Mouse (Mus musculus): ENCODE measurements at regions not wholly inside any gene's neighbourhood (a gene's known extent, or its start where the extent isn't known, plus 50 kb on each side); places are given as distances from the start of the nearest gene placed in this dataset.
A peak's percentile ranks its signal among the peaks of the same experiment; 100 is the strongest.

GRCm38 (mm10) chr14:62001481-62001949 is 290.9 kb upstream of the Rnaseh2b start:
- no peak for DNase-seq (ENCODE audit: low spot score in 2 of 2)

- no peak for DNase-seq (ENCODE audit: low spot score in 2 of 2)
Measured at GRCm38 (mm10) chr14:62002131-62002530, 290.3 kb upstream of the Rnaseh2b start.

DNA sequence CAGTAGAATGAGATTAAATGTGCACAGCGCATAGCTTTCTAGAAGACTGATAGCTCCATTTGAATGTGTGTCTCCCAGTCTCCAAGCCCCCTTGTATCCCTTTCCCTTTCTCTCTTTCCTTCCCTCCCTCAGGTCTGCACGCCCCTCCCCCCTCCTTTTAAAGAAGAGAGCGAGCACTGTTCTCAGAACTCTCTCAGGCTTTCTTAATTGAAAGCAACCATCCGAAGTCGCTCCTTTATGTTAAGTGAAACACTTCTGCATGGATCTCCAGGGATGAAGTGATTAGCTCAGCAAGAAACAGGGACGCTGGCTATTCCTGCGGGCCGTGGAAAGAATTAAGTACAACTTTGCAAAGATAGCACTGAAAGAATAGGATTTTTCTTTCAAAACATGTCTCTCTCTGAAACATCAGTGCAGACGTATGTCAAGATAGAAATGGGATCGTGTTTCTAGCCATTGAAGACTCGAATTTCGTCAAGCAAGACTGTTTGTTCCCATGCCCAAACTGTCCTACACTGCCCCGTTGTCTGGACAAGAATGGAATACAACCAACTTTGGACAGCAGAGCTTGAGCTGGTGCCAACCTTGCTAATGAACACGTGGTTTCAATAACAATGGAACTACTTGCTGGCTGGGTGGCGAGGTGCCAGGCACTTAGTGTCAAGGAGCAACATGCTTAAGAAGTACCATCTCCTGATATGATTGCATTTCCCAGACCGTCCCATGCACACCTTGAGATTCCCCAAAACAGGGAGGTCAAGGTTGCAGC is 289.2 kb upstream of the Rnaseh2b start:
- DNase-seq (ENCODE audit: low spot score in 2 of 2): peak in 1 of 2 experiments; percentile 18

DNA sequence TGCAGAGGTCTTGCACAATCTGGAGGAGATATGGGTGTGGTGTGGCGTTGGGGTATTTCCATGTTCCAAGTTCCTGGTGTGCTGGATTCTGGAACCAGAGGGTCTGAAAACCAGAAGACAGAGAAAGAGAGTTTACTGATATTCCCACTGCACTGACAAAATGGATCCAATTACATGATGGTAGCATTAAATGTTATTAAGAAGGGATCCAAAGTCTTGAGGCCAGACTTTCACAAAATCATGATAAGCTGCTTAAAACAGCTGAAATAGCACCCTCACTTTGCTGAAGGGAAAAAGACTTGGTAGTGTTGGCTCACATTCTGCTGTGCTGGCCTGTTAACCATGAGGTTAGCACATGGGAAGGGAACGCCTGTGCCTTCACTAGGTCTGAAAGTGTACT is 288.6 kb upstream of the Rnaseh2b start:
- DNase-seq (ENCODE audit: low spot score in 2 of 2): no peak

GRCm38 (mm10) chr14:62008707-62009106 is 283.7 kb upstream of the Rnaseh2b start:
- DNase-seq (ENCODE audit: low spot score in 2 of 2): no peak

- no peak for DNase-seq (ENCODE audit: low spot score in 2 of 2)
Measured at GRCm38 (mm10) chr14:62018804-62019203, 273.6 kb upstream of the Rnaseh2b start.

- DNase-seq (ENCODE audit: low spot score in 2 of 2): no peak
Measured at GRCm38 (mm10) chr14:62020996-62021395, 271.4 kb upstream of the Rnaseh2b start.

DNA sequence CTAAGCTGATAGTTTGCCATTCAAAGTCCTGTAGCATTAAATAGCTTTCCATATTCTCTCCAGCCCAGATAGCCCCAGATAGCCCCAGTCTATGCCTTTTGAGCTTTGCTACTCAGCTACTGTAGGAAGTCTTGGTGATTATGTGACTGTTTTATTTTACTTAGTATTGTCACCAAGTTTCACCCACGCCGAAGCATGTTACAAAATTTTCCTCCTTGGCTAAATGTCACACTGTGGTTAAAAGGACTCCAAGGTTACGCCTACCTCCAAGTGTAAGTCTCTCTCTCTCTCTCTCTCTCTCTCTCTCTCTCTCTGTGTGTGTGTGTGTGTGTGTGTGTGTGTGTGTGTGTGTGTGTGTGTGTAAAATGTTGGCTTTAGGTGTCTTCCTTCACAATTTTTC is 270.2 kb upstream of the Rnaseh2b start:
- DNase-seq (ENCODE audit: low spot score in 2 of 2): no peak

DNA sequence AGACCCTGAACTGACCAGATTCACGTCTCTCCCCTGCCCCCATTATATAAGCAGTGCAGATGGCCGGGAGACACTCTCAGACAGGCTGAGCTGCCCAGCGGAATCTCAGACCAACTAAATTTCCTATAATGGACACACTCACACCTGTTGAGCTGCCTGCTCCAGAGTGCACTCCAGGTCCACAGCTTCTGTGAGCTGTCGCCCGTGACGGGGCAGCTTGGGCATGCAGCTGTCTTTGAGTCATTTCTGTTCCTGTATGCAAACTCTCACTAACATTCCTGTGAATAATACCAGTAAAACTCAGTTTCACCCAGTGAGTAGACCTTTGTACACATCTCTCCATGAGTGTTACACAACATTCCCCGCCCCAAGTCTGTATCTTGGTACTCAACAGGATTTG is 269.4 kb upstream of the Rnaseh2b start:
- DNase-seq (ENCODE audit: low spot score in 2 of 2): no peak

GRCm38 (mm10) chr14:62027751-62028279 is 264.6 kb upstream of the Rnaseh2b start:
- DNase-seq (ENCODE audit: low spot score in 2 of 2): no peak

DNA sequence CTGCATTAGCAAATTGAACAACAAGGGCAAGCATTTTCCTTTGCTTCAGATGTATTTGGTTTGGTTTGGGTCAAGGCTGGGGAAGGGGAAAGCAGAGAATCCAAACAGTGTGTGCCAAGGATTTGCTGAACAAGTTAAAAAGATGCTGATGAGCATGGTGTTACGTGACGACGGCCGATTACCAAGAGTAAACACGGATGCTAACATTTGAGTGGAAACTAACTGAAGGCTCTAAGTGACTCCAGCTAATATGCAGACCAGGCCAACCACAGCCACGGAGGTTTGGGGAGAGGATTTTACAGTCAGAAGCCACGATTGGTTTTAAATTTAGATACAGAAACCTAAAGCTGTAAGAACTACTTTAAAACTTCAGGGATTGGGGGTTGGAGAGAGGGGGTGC is 262.3 kb upstream of the Rnaseh2b start:
- no peak for DNase-seq (ENCODE audit: low spot score in 2 of 2)

DNA sequence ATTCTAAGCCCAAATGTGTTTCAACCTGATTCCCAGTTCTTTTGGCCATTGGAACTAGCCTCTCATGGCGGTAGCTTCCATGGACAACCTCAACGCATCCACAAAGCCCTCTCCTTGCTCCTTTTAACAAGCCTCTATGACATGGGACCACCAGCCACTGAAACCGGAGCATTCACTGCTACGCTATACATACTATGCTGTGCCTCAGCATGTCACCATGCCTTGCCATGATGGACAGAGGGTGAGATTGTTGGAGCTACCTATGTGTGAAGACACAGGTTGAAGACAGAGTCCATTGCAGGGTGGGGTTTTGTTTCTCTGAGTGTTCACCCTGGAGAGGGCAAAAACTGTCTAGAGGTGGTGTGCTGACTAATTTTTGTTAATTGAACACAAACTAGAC is 258.7 kb upstream of the Rnaseh2b start:
- no peak for DNase-seq (ENCODE audit: low spot score in 2 of 2)

- peak in 1 of 2 experiments; percentile 18 for DNase-seq (ENCODE audit: low spot score in 2 of 2)
Measured at GRCm38 (mm10) chr14:62034664-62035063, 257.7 kb upstream of the Rnaseh2b start.

- no peak for DNase-seq (ENCODE audit: low spot score in 2 of 2)
Measured at GRCm38 (mm10) chr14:62035416-62035815, 257.0 kb upstream of the Rnaseh2b start.

DNA sequence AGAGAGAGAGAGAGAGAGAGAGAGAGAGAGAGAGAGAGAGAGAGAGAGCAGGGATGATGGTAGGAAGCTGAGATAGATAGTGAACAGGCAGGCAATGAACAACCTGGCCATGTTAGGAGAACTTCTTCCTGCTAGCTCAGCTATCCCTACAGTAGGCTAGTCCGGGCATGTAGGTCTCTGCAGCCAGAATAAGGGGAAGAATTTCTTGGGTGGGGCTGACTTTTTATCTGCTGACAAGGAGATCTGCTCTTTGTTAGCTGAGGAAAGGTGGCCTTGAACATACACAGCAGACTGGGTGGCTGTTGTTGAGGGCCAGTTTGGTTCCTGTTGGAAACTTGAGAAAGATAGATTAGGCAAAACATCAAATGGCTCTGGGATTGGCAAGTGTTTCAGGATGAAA is 254.9 kb upstream of the Rnaseh2b start:
- DNase-seq (ENCODE audit: low spot score in 2 of 2): no peak

DNA sequence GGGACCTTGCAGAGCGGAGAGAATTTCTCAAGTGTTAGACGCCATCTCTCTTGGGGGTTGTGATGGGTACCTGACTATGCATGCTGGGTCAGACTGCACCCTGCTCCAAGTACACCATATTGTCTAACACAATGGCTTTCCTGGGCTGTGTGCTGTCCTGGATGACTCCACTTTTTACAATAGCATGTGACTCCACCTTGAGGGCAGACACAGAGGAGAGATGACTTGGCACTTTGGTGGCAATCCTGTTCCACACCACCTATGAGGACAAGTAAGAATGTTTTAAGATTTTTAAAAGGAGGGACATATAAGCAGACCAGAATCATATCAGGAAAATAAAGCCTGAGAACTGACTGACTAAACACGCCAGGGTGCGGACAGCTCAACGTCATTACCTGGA is 254.5 kb upstream of the Rnaseh2b start:
- no peak for DNase-seq (ENCODE audit: low spot score in 2 of 2)

GRCm38 (mm10) chr14:62042305-62043116 is 249.9 kb upstream of the Rnaseh2b start:
- DNase-seq (ENCODE audit: low spot score in 2 of 2): peak; percentile 27 to 53

DNA sequence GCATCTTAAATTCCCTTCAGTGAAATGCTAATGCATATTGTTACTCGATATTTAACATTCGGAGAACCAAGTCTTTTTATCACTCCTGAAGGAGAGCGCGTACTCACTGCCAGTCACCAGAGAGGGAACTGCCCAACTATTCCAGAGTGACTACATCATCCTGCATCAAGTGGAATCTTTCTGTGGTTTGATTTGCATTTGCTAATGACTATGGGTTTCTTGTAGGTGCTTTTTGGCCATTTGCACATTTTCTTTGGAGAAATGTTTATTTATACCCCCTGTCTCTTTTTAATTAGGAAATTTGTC is 249.3 kb upstream of the Rnaseh2b start:
- DNase-seq (ENCODE audit: low spot score in 2 of 2): no peak

DNA sequence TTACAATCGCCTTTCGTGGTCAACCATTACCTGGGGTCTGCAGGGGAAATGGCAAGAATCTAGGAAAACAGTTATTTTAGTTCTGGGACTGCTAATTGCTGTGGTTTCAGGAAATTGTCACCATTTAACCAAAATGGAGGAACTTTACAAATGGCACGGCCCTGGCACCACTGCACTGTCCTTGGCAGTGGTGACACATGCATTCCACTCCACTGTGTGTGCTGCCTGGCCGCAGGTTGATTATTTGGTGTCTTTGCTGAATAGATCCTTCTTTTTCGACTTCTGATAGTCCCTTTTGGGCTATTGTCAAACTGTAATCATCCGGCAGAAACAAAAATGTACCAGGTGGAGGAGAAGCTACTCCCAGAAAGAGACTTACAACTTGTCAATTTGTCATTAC is 241.4 kb upstream of the Rnaseh2b start:
- DNase-seq (ENCODE audit: low spot score in 2 of 2): no peak

DNA sequence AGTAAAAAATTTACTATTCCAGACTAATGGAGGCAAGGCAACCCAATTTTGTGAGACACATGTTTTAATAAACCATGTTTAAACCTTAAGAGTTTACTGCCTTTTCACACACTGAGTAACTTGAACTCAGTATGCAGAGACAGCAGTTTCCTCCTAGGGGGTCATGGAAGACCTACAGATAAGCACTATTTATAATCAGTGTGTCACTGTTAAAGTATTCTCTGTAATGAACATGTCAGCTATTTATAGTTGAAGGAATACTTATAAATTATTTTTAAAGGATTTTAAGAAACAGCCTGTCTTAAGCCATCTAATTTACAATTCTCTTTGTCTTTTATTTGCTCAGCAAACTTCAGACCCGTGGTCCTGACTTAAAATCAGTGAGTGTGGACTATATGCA is 240.5 kb upstream of the Rnaseh2b start:
- no peak for DNase-seq (ENCODE audit: low spot score in 2 of 2)

GRCm38 (mm10) chr14:62053004-62053403 is 239.4 kb upstream of the Rnaseh2b start:
- no peak for DNase-seq (ENCODE audit: low spot score in 2 of 2)

GRCm38 (mm10) chr14:62057096-62057495 is 235.3 kb upstream of the Rnaseh2b start:
- DNase-seq (ENCODE audit: low spot score in 2 of 2): no peak

- DNase-seq (ENCODE audit: low spot score in 2 of 2): no peak
Measured at GRCm38 (mm10) chr14:62058100-62058499, 234.3 kb upstream of the Rnaseh2b start.
